Comparison of ENCODE assay signal across 8 mouse cellular contexts in genomic region chr2:152111920-152112319, GRCm38 (mm10). TPM values are rescaled to one million over a fixed set of nuclear protein-coding genes. Genes with fewer than 3 reads are reported as not detected.
DNase-seq lines count a peak whose midpoint lies in the region; ATAC-seq and TF ChIP-seq lines count a peak whose summit lies in the region.

No protein-coding gene starts in this region.

- H3K9ac ChIP-seq in MEL (ENCODE audit: control insufficient read depth, low read depth, low read length, poor library complexity, severe bottlenecking) = peak overlapping the region; percentile 67
- no peak overlapping the region for H3K9ac ChIP-seq in forebrain, postnatal 0 days

- WGBS in cerebellum, adult 2 months = 7% methylated on average over 7 of the region's 7 CpGs
- WGBS in forebrain, postnatal 0 days = 8% methylated on average over 7 of the region's 7 CpGs

- peak in 1 of 2 experiments; percentile 44; a peak in 1 of 4 replicates for TF ChIP-seq POLR2A in MEL (IDR thresholded peaks at IDR 0.05; ENCODE audit: control insufficient read depth in 1 of 2, insufficient read depth in 1 of 2, low read depth in 1 of 2, low read length in 2 of 2, poor library complexity in 1 of 2)
- TF ChIP-seq POLR2A in cerebellum, adult 2 months (IDR thresholded peaks at IDR 0.05; ENCODE audit: borderline replicate concordance, insufficient read depth, low read length) = no peak

- H3K4me3 ChIP-seq in MEL (ENCODE audit: control insufficient read depth in 1 of 2, insufficient read depth in 1 of 2, low read depth in 2 of 2, low read length in 2 of 2) = peak overlapping the region in 1 of 2 experiments; percentile 35; a peak in 3 of 4 replicates
- H3K4me3 ChIP-seq in cerebellum, adult 2 months (replicated peaks; ENCODE audit: insufficient read depth, low read depth, low read length) = no peak overlapping the region
- H3K4me3 ChIP-seq in forebrain, postnatal 0 days (ENCODE audit: low read depth, low read length) = no peak overlapping the region

- peaks cover 0 to 7% of the 10 kb centered on the region in 2 experiments; a peak in 3 of 4 replicates for H3K36me3 ChIP-seq in MEL (ENCODE audit: control insufficient read depth in 1 of 2, insufficient read depth in 2 of 2, low read length in 2 of 2)
- peaks cover 7% of the 10 kb centered on the region; the same call in 1 of the 2 replicates for H3K36me3 ChIP-seq in forebrain, postnatal 0 days (ENCODE audit: insufficient read depth)

- no peaks in the 10 kb centered on the region for H3K9me3 ChIP-seq in MEL (replicated peaks; ENCODE audit: insufficient read depth, low read length)
- H3K9me3 ChIP-seq in forebrain, postnatal 0 days (ENCODE audit: low read length) = no peaks in the 10 kb centered on the region

- peak; percentile 96 for DNase-seq in MEL (ENCODE audit: low read depth, low spot score)
- peak; percentile 82 to 92 for DNase-seq in cerebellum, adult 2 months
- peak; percentile 94 for DNase-seq in forebrain, postnatal 0 days
- peak; percentile 91 to 97 for DNase-seq in heart, postnatal 36 days
- DNase-seq in layer of hippocampus, adult 18-20 months (ENCODE audit: low spot score in 2 of 2) = peak; percentile 86 to 96
- peak; percentile 84 to 87 for DNase-seq in lung, adult 18-20 months
- peak; percentile 85 for DNase-seq in testis, postnatal 14 days (ENCODE audit: low spot score)

- peaks cover 5 to 15% of the 10 kb centered on the region in 2 experiments for H3K4me1 ChIP-seq in MEL (ENCODE audit: control insufficient read depth in 1 of 2, insufficient read depth in 2 of 2, low read length in 2 of 2)
- peaks cover 10% of the 10 kb centered on the region for H3K4me1 ChIP-seq in cerebellum, adult 2 months (ENCODE audit: control insufficient read depth, insufficient read depth, low read length)
- H3K4me1 ChIP-seq in forebrain, postnatal 0 days (ENCODE audit: insufficient read depth) = no peaks in the 10 kb centered on the region

- no peak overlapping the region for H3K4me2 ChIP-seq in forebrain, postnatal 0 days (ENCODE audit: low read depth)

- intact Hi-C loops in heart, postnatal 36 days (cut with DNase I) = loop anchor here (1.0 to 2.0 kb wide), 2 partner anchors 35 to 85 kb away; no protein-coding TSS in a partner anchor

- peaks cover 3% of the 10 kb centered on the region; the same call in 1 of the 2 replicates for H3K79me2 ChIP-seq in MEL (ENCODE audit: control insufficient read depth, insufficient read depth, low read length, poor library complexity)

- peak; percentile 99 for TF ChIP-seq RAD21 in MEL (IDR thresholded peaks at IDR 0.05; ENCODE audit: low read depth, low read length)

- ATAC-seq in forebrain, postnatal 0 days = peak; percentile 84
- ATAC-seq in neutrophil, adult 5-6 weeks (ENCODE audit: extremely low read depth, insufficient number of reproducible peaks, low FRiP score, poor library complexity, severe bottlenecking) = peak; percentile 75

- no peaks in the 10 kb centered on the region for H3K27me3 ChIP-seq in MEL (ENCODE audit: control insufficient read depth in 1 of 2, insufficient read depth in 2 of 2, low read length in 2 of 2)
- no peaks in the 10 kb centered on the region; the same call in 1 of the 2 replicates for H3K27me3 ChIP-seq in cerebellum, adult 2 months (ENCODE audit: control insufficient read depth, insufficient read depth, low read length)
- no peaks in the 10 kb centered on the region for H3K27me3 ChIP-seq in forebrain, postnatal 0 days (ENCODE audit: insufficient read depth, low read length)

- peak; percentile 96 to 100 (median 99) for TF ChIP-seq CTCF in MEL (IDR thresholded peaks at IDR 0.05 in 2 of 3, conservative IDR thresholded peaks at IDR 0.05 in 1 of 3; ENCODE audit: control insufficient read depth in 1 of 3, insufficient read depth in 1 of 3, low read depth in 2 of 3, low read length in 3 of 3, poor library complexity in 1 of 3, severe bottlenecking in 1 of 3)
- peak; percentile 99 for TF ChIP-seq CTCF in cerebellum, adult 2 months (IDR thresholded peaks at IDR 0.05; ENCODE audit: borderline replicate concordance, insufficient read depth, low read depth, low read length)
- TF ChIP-seq CTCF in forebrain, postnatal 0 days (IDR thresholded peaks at IDR 0.05; ENCODE audit: low read depth) = peak; percentile 100

- peak overlapping the region; percentile 34; the same call in 1 of the 2 replicates for H3K27ac ChIP-seq in MEL (ENCODE audit: control insufficient read depth, low read depth, low read length)
- H3K27ac ChIP-seq in cerebellum, adult 2 months (ENCODE audit: insufficient read depth, low read length) = no peak overlapping the region
- H3K27ac ChIP-seq in forebrain, postnatal 0 days (ENCODE audit: low read depth, low read length) = no peak overlapping the region

- TF ChIP-seq EP300 in MEL (IDR thresholded peaks at IDR 0.05; ENCODE audit: low read depth in 1 of 2, low read length in 2 of 2) = no peak

TF ChIP-seq in MEL, 35 proteins besides CTCF, POLR2A, EP300 and RAD21 (continues in another document):
- 0 out of 2 replicates have a peak, but pooled peaks have one; percentile 25 for TF ChIP-seq RCOR1 (IDR thresholded peaks at IDR 0.05; ENCODE audit: low read depth, low read length)
- TF ChIP-seq CHD1 (IDR thresholded peaks at IDR 0.05; ENCODE audit: low read depth, low read length) = no peak
- TF ChIP-seq MYB (IDR thresholded peaks at IDR 0.05; ENCODE audit: low read depth, low read length) = no peak
- no peak for TF ChIP-seq USF1 (IDR thresholded peaks at IDR 0.05; ENCODE audit: low read depth, low read length)
- TF ChIP-seq BHLHE40 (IDR thresholded peaks at IDR 0.05; ENCODE audit: borderline replicate concordance, low read depth, low read length) = peak; percentile 53; the same call in 1 of the 2 replicates
- TF ChIP-seq GABPA (IDR thresholded peaks at IDR 0.05; ENCODE audit: low read depth, low read length) = no peak
- TF ChIP-seq JUND (IDR thresholded peaks at IDR 0.05; ENCODE audit: low read depth, low read length) = no peak
- no peak; the same call in 1 of the 2 replicates for TF ChIP-seq ETS1 (IDR thresholded peaks at IDR 0.05; ENCODE audit: low read depth, low read length)
- TF ChIP-seq TBP (IDR thresholded peaks at IDR 0.05; ENCODE audit: low read depth, low read length) = 0 out of 2 replicates have a peak, but pooled peaks have one; percentile 20
- no peak for TF ChIP-seq USF2 (IDR thresholded peaks at IDR 0.05; ENCODE audit: borderline replicate concordance in 1 of 2, insufficient read depth in 1 of 2, low read depth in 1 of 2, low read length in 2 of 2)
- TF ChIP-seq SMC3 (IDR thresholded peaks at IDR 0.05; ENCODE audit: low read depth, low read length) = peak; percentile 94
- TF ChIP-seq ELF1 (IDR thresholded peaks at IDR 0.05; ENCODE audit: low read depth, low read length) = peak; percentile 26; the same call in 1 of the 2 replicates
- TF ChIP-seq MEF2A (IDR thresholded peaks at IDR 0.05; ENCODE audit: extremely low read depth, insufficient replicate concordance, low read depth, low read length, poor library complexity, severe bottlenecking) = no peak
- peak; percentile 89 for TF ChIP-seq ZC3H11A (IDR thresholded peaks at IDR 0.05; ENCODE audit: low read depth, low read length)
- TF ChIP-seq ZMIZ1 (IDR thresholded peaks at IDR 0.05; ENCODE audit: low read depth, low read length) = no peak
- no peak for TF ChIP-seq NRF1 (IDR thresholded peaks at IDR 0.05; ENCODE audit: insufficient read depth, low read depth, low read length, poor library complexity, severe bottlenecking)
- no peak for TF ChIP-seq ZKSCAN1 (IDR thresholded peaks at IDR 0.05; ENCODE audit: low read depth, low read length)
- no peak for TF ChIP-seq UBTF (IDR thresholded peaks at IDR 0.05; ENCODE audit: borderline replicate concordance, insufficient read depth, low read depth, low read length)
- TF ChIP-seq MYC (IDR thresholded peaks at IDR 0.05; ENCODE audit: low read depth, low read length) = 0 out of 2 replicates have a peak, but pooled peaks have one; percentile 43
- no peak for TF ChIP-seq MAFK (IDR thresholded peaks at IDR 0.05; ENCODE audit: borderline replicate concordance, low read depth, low read length)
- peak; percentile 60; the same call in 1 of the 2 replicates for TF ChIP-seq HCFC1 (IDR thresholded peaks at IDR 0.05; ENCODE audit: low read depth, low read length)
- TF ChIP-seq TCF12 (IDR thresholded peaks at IDR 0.05; ENCODE audit: low read depth, low read length) = peak; percentile 14; the same call in 1 of the 2 replicates
- TF ChIP-seq TAL1 (IDR thresholded peaks at IDR 0.05; ENCODE audit: low read length) = no peak

RNA-seq across cellular contexts. Expression of gene Srxn1, which starts 6.6 kb away (rescaled TPM):
- 27.4 and 31.3 TPM in 2 replicates for total RNA-seq in MEL (2012; rRNA removed)
- 10 to 100 TPM in 1 of 2 experiments, not detected in 1; 48.6 TPM for polyA plus RNA-seq in MEL (2012; ENCODE audit: insufficient read depth in 1 of 2, insufficient read length in 2 of 2, low read depth in 1 of 2, low replicate concordance in 2 of 2, missing spikeins in 1 of 2)
- polyA plus RNA-seq in cerebellum, adult 2 months (2012; rRNA removed) = 138 TPM in 2 replicates
- total RNA-seq in forebrain, postnatal 0 days (2014; rRNA removed) = 18.4 and 27.3 TPM in 2 replicates
- polyA plus RNA-seq in forebrain, postnatal 0 days (2015; fragmentation: Nextera tagmentation; extraction: Ambion mirVana) = 11.9 and 16.4 TPM in 2 replicates
- total RNA-seq in heart, postnatal 36 days (2021) = 10 to 100 TPM; 16.6 to 21.6 TPM
- total RNA-seq in layer of hippocampus, adult 18-20 months (2021) = 10 to 100 TPM; 74.1 to 84.4 TPM
- total RNA-seq in neutrophil, adult 5-6 weeks (2017) = 3.6 TPM in 2 replicates

RNA-seq across cellular contexts. Expression of gene Scrt2, which starts 30.6 kb away (rescaled TPM):
- not detected in 2 replicates for total RNA-seq in MEL (2012; rRNA removed)
- polyA plus RNA-seq in MEL (2012; ENCODE audit: insufficient read depth in 1 of 2, insufficient read length in 2 of 2, low read depth in 1 of 2, low replicate concordance in 2 of 2, missing spikeins in 1 of 2) = not detected
- 14.8 and 15.4 TPM in 2 replicates for polyA plus RNA-seq in cerebellum, adult 2 months (2012; rRNA removed)
- 7.4 and 8.5 TPM in 2 replicates for total RNA-seq in forebrain, postnatal 0 days (2014; rRNA removed)
- 3.7 and 4.3 TPM in 2 replicates for polyA plus RNA-seq in forebrain, postnatal 0 days (2015; fragmentation: Nextera tagmentation; extraction: Ambion mirVana)
- not detected for total RNA-seq in heart, postnatal 36 days (2021)
- 10 to 100 TPM; 23.6 to 24.2 TPM for total RNA-seq in layer of hippocampus, adult 18-20 months (2021)
- total RNA-seq in neutrophil, adult 5-6 weeks (2017) = not detected in 2 replicates

RNA-seq across cellular contexts. Expression of gene Tcf15, which starts 31.4 kb away (rescaled TPM):
- not detected in 2 replicates for total RNA-seq in MEL (2012; rRNA removed)
- not detected for polyA plus RNA-seq in MEL (2012; ENCODE audit: insufficient read depth in 1 of 2, insufficient read length in 2 of 2, low read depth in 1 of 2, low replicate concordance in 2 of 2, missing spikeins in 1 of 2)
- polyA plus RNA-seq in cerebellum, adult 2 months (2012; rRNA removed) = 2.6 TPM in 2 replicates
- total RNA-seq in forebrain, postnatal 0 days (2014; rRNA removed) = 1.6 TPM in 1 of 2 replicates, not detected in the other
- polyA plus RNA-seq in forebrain, postnatal 0 days (2015; fragmentation: Nextera tagmentation; extraction: Ambion mirVana) = 0.69 and 1.1 TPM in 2 replicates
- 10 to 100 TPM; 39.7 to 50.1 TPM for total RNA-seq in heart, postnatal 36 days (2021)
- 1 to 10 TPM; 2.9 to 3.1 TPM for total RNA-seq in layer of hippocampus, adult 18-20 months (2021)
- total RNA-seq in neutrophil, adult 5-6 weeks (2017) = not detected in 2 replicates

Comparison
In these comparisons a context has a peak if more than half of its experiments do, and no peak if none do; other contexts are left out.
1. RNA of gene Tcf15, which starts 31.4 kb away (total RNA-seq): 39.7 to 50.1 TPM in heart, postnatal 36 days; 2.9 to 3.1 TPM in layer of hippocampus, adult 18-20 months, 1.6 TPM in forebrain, postnatal 0 days, not detected in MEL and not detected in neutrophil, adult 5-6 weeks; every median in the first group is over 4 times any median in the second.
2. Peak in every context shown above with its lines, with median percentiles within 50 percentile points of each other: DNase-seq and CTCF ChIP-seq.